Mouse (Mus musculus) CH12.LX (cell line): Measurements from ENCODE around the gene Mbd5. TPM values are rescaled to one million over a fixed set of nuclear protein-coding genes. Genes with fewer than 3 reads are reported as not detected.

Source experiments
- DNase-seq: peaks from one replicate; pipeline ENCODE4 v3.0.0-alpha.2; 2013; ENCODE audit errors: extremely low read depth
- H3K27ac ChIP-seq: 2 replicates; pipeline ENCODE4 v1.5.1; 2012; ENCODE audit warnings: low read depth, mild to moderate bottlenecking, control low read depth, moderate library complexity; ENCODE audit not compliant: insufficient read depth
- H3K27me3 ChIP-seq: replicated peaks from 2 replicates; pipeline ENCODE3; 2012; ENCODE audit warnings: inconsistent platforms
- H3K36me3 ChIP-seq, 2 experiments: replicated peaks in 1 of 2; 2 replicates each; pipeline versions ENCODE3 to v1.6.1; 2012; ENCODE audit warnings: inconsistent platforms in 1 of 2, low read length in 1 of 2, mild to moderate bottlenecking in 1 of 2, mixed read lengths in 1 of 2, moderate library complexity in 1 of 2; ENCODE audit not compliant: control insufficient read depth in 1 of 2, insufficient read depth in 1 of 2
- H3K4me1 ChIP-seq, 2 experiments: 2 replicates each; pipeline ENCODE4 v1.6.1; 2012; ENCODE audit warnings: inconsistent platforms in 1 of 2, moderate library complexity in 1 of 2; ENCODE audit not compliant: insufficient read depth in 2 of 2, control insufficient read depth in 1 of 2
- H3K4me2 ChIP-seq: 2 replicates; pipeline ENCODE4 v1.6.1; 2012; ENCODE audit warnings: low read depth, mild to moderate bottlenecking, control low read depth; ENCODE audit not compliant: poor library complexity, insufficient read depth, severe bottlenecking
- H3K4me3 ChIP-seq, 3 experiments: fragments of 150-350 bp in 1 of 3; sonication (generic) in 1 of 3; replicated peaks in 1 of 3; 2 replicates each; pipeline versions ENCODE3 to v1.5.1; 2011 to 2012; ENCODE audit warnings: low read depth in 2 of 3, low read length in 2 of 3, mild to moderate bottlenecking in 2 of 3, moderate library complexity in 2 of 3, control low read depth in 1 of 3, improper control_type of control experiment in 1 of 3, inconsistent platforms in 1 of 3, mixed read lengths in 1 of 3; ENCODE audit not compliant: poor library complexity in 1 of 3
- H3K79me2 ChIP-seq: replicated peaks from 2 replicates; pipeline ENCODE4 v1.6.1; 2012; ENCODE audit warnings: mild to moderate bottlenecking, moderate library complexity; ENCODE audit not compliant: control insufficient read depth, poor library complexity, insufficient read depth, severe bottlenecking; ENCODE audit errors: extremely low read depth
- H3K9ac ChIP-seq: 2 replicates; pipeline ENCODE4 v1.6.1; 2012; ENCODE audit warnings: low read depth, mild to moderate bottlenecking, control low read depth, moderate library complexity; ENCODE audit not compliant: insufficient read depth
- H3K9me3 ChIP-seq: replicated peaks from 2 replicates; pipeline ENCODE3; 2012; ENCODE audit warnings: low read length, inconsistent platforms, mixed read lengths
- BHLHE40 ChIP-seq: IDR thresholded peaks from 2 replicates; pipeline ENCODE4 v1.6.1; 2011; ENCODE audit warnings: mild to moderate bottlenecking, low read depth, low read length, improper control_type of control experiment
- CHD2 ChIP-seq: IDR thresholded peaks from 2 replicates; pipeline ENCODE4 v1.6.1; 2011; ENCODE audit warnings: low read length, improper control_type of control experiment
- CTCF ChIP-seq, 2 experiments: IDR thresholded peaks in 1 of 2; conservative IDR thresholded peaks in 1 of 2; 2 replicates each; pipeline ENCODE4 v1.5.1; 2011 to 2012; ENCODE audit warnings: low read depth in 2 of 2, low read length in 2 of 2, improper control_type of control experiment in 1 of 2, inconsistent platforms in 1 of 2, mild to moderate bottlenecking in 1 of 2, moderate library complexity in 1 of 2
- ELF1 ChIP-seq: IDR thresholded peaks from 2 replicates; pipeline ENCODE4 v1.6.1; 2014; ENCODE audit warnings: low read depth, mild to moderate bottlenecking, inconsistent platforms, low read length, improper control_type of control experiment
- EP300 ChIP-seq: IDR thresholded peaks from 2 replicates; pipeline ENCODE4 v1.6.1; 2011; ENCODE audit warnings: low read length, improper control_type of control experiment
- ETS1 ChIP-seq: conservative IDR thresholded peaks from 2 replicates; pipeline ENCODE4 v1.6.1; 2012; ENCODE audit warnings: low read depth, mild to moderate bottlenecking, inconsistent platforms, low read length, improper control_type of control experiment, moderate library complexity
- GABPA ChIP-seq: IDR thresholded peaks from 2 replicates; pipeline ENCODE4 v1.6.1; 2012; ENCODE audit warnings: low read depth, low read length, improper control_type of control experiment, inconsistent platforms; ENCODE audit not compliant: insufficient replicate concordance
- JUN ChIP-seq: IDR thresholded peaks from 2 replicates; pipeline ENCODE4 v1.6.1; 2011; ENCODE audit warnings: low read depth, mild to moderate bottlenecking, low read length, improper control_type of control experiment, moderate library complexity; ENCODE audit not compliant: insufficient read depth
- KAT2A ChIP-seq: IDR thresholded peaks from 2 replicates; pipeline ENCODE4 v1.6.1; 2012; ENCODE audit warnings: low read length, improper control_type of control experiment, inconsistent platforms; ENCODE audit not compliant: insufficient replicate concordance
- MAZ ChIP-seq: IDR thresholded peaks from 2 replicates; pipeline ENCODE4 v1.6.1; 2012; ENCODE audit warnings: low read depth, mild to moderate bottlenecking, inconsistent platforms, low read length, improper control_type of control experiment, moderate library complexity
- MXI1 ChIP-seq: IDR thresholded peaks from 2 replicates; pipeline ENCODE4 v1.6.1; 2011; ENCODE audit warnings: mild to moderate bottlenecking, low read depth, low read length, improper control_type of control experiment
- MYC ChIP-seq: IDR thresholded peaks from 2 replicates; pipeline ENCODE4 v1.6.1; 2011; ENCODE audit warnings: low read depth, mild to moderate bottlenecking, improper control_type of control experiment, low read length
- RAD21 ChIP-seq: IDR thresholded peaks from 2 replicates; pipeline ENCODE4 v1.6.1; 2011; ENCODE audit warnings: low read depth, mild to moderate bottlenecking, low read length, improper control_type of control experiment, moderate library complexity
- RCOR1 ChIP-seq: conservative IDR thresholded peaks from 2 replicates; pipeline ENCODE4 v1.6.1; 2012; ENCODE audit warnings: low read depth, mild to moderate bottlenecking, inconsistent platforms, low read length, improper control_type of control experiment
- SMC3 ChIP-seq: IDR thresholded peaks from 2 replicates; pipeline ENCODE4 v1.6.1; 2011; ENCODE audit warnings: low read depth, low read length, improper control_type of control experiment
- TBP ChIP-seq: conservative IDR thresholded peaks from 2 replicates; pipeline ENCODE4 v1.6.1; 2011; ENCODE audit warnings: low read depth, low read length, improper control_type of control experiment
- ZC3H11A ChIP-seq: IDR thresholded peaks from 2 replicates; pipeline ENCODE4 v1.6.1; 2012; ENCODE audit warnings: low read depth, mild to moderate bottlenecking, inconsistent platforms, low read length, improper control_type of control experiment
- dilution Hi-C: fragments of 300-500 bp; cut with MboI; formaldehyde crosslinking; loops from 2 replicates; pipeline ENCODE4 v1.14.3; 2020; ENCODE audit warnings: low sequenced_read_pairs; ENCODE audit not compliant: extremely low pct_unique_long_range_greater_than_20kb, extremely low pct_ligation_motif_present
- in situ Hi-C: fragments of 300-500 bp; cut with MboI; formaldehyde crosslinking; loops from 3 replicates; pipeline ENCODE4 v1.14.3; 2019; ENCODE audit warnings: low sequenced_read_pairs, low pct_ligation_motif_present, low pct_unique_long_range_greater_than_20kb, mixed read lengths
- polyA plus RNA-seq: library from polyadenylated mRNA; unstranded; fragments of >175 nt; gene quantifications from 2 replicates; pipeline ENCODE4 v1.2.1, GENCODE M21; 2012; ENCODE audit warnings: low read depth; ENCODE audit not compliant: insufficient read length
- total RNA-seq, 2 experiments: library from RNA; depleted of rRNA; stranded (reverse); fragments of 300-350 nt in 1 of 2; fragments of >200 nt in 1 of 2; gene quantifications; 2 replicates each; pipeline ENCODE4 v1.2.3; 2012 to 2014

The Mbd5 gene
- total and polyA plus RNA-seq, 3 experiments: 2.8 to 6.3 (median 5.8) TPM

GRCm38 (mm10) chr2:48908866-48909265, 40.4 kb upstream of the Mbd5 start:
- peak; percentile 43 for TF ChIP-seq SMC3
- peak; percentile 67 for TF ChIP-seq RAD21
- TF ChIP-seq GABPA: no peak
- TF ChIP-seq TBP: no peak
- TF ChIP-seq MYC: no peak
- peak in 1 of 2 experiments; percentile 68; a peak in 2 of 4 replicates for TF ChIP-seq CTCF (conservative IDR thresholded peaks at IDR 0.05 in 1 of 2, IDR thresholded peaks at IDR 0.05 in 1 of 2; ENCODE audit: low read depth in 2 of 2, low read length in 2 of 2)
- TF ChIP-seq, all 38 proteins: peak for 3
- H3K79me2 ChIP-seq: no peaks in the 10 kb centered on the region
- H3K9me3 ChIP-seq: no peaks in the 10 kb centered on the region
- no peak overlapping the region for H3K4me2 ChIP-seq
- in situ Hi-C loops: loop anchor here (10.0 to 25.0 kb wide), 2 partner anchors 406 to 828 kb away; no protein-coding TSS in a partner anchor
- no peaks in the 10 kb centered on the region for H3K4me1 ChIP-seq
- no peaks in the 10 kb centered on the region for H3K27me3 ChIP-seq
- H3K27ac ChIP-seq: no peak overlapping the region
- peak; percentile 29 for DNase-seq
- no peak overlapping the region for H3K4me3 ChIP-seq
- no peak overlapping the region for H3K9ac ChIP-seq
- dilution Hi-C loops: no loop called here
- H3K36me3 ChIP-seq: peaks cover 23 to 65% of the 10 kb centered on the region in 2 experiments

GRCm38 (mm10) chr2:48914185-48914584, 35.1 kb upstream of the Mbd5 start:
- no peak for TF ChIP-seq CHD2
- peak in 1 of 2 experiments; percentile 40; a peak in 2 of 4 replicates for TF ChIP-seq CTCF (conservative IDR thresholded peaks at IDR 0.05 in 1 of 2, IDR thresholded peaks at IDR 0.05 in 1 of 2; ENCODE audit: low read depth in 2 of 2, low read length in 2 of 2)
- no peak for TF ChIP-seq ELF1
- no peak for TF ChIP-seq MYC
- TF ChIP-seq ETS1: no peak
- no peak for TF ChIP-seq ZC3H11A
- TF ChIP-seq SMC3: 0 out of 2 replicates have a peak, but pooled peaks have one; percentile 14
- no peak for TF ChIP-seq MXI1
- TF ChIP-seq KAT2A: no peak
- TF ChIP-seq RAD21: peak; percentile 28
- TF ChIP-seq JUN: no peak
- TF ChIP-seq MAZ: no peak
- TF ChIP-seq EP300: no peak
- TF ChIP-seq BHLHE40: no peak
- TF ChIP-seq RCOR1: no peak
- TF ChIP-seq TBP: no peak
- TF ChIP-seq, all 38 proteins: peak for 3
- dilution Hi-C loops: no loop called here
- Histone ChIP-seq H3K9me3 (no peaks in the 10 kb centered on the region), H3K4me1 (no peaks in the 10 kb centered on the region), H3K4me2 (no peak overlapping the region), H3K4me3 (no peak overlapping the region), H3K36me3 (peaks cover 22 to 65% of the 10 kb centered on the region in 2 experiments), H3K79me2 (peaks cover 5% of the 10 kb centered on the region; the same call in 1 of the 2 replicates), H3K9ac (no peak overlapping the region), H3K27ac (no peak overlapping the region), H3K27me3 (no peaks in the 10 kb centered on the region)
- in situ Hi-C loops: loop anchor here (25.0 kb wide), 1 partner anchor 823 kb away; no protein-coding TSS in a partner anchor
- no peak for DNase-seq
